Mouse (Mus musculus): ENCODE data around the gene Sh3pxd2b.

GRCm38 (mm10) chr11:32340476-32341473 is 6.8 kb upstream of the Sh3pxd2b start:
- TF ChIP-seq CTCF (IDR thresholded peaks at IDR 0.05; ENCODE audit: control insufficient read depth, insufficient read depth, insufficient read length) (peak; percentile 71), MAX (IDR thresholded peaks at IDR 0.05) (no peak), USF1 (IDR thresholded peaks at IDR 0.05; ENCODE audit: low read depth) (no peak), MYOG (IDR thresholded peaks at IDR 0.05; ENCODE audit: control insufficient read depth, extremely low read depth, insufficient read length) (no peak), CEBPB (IDR thresholded peaks at IDR 0.05; ENCODE audit: low read depth) (no peak), FOSL1 (IDR thresholded peaks at IDR 0.05; ENCODE audit: insufficient read depth, low read length, poor library complexity, severe bottlenecking) (no peak), MYOD1 (IDR thresholded peaks at IDR 0.05; ENCODE audit: control insufficient read depth, insufficient read length, low read depth) (no peak)

All from C2C12 (cell line).